In the genomic region with DNA sequence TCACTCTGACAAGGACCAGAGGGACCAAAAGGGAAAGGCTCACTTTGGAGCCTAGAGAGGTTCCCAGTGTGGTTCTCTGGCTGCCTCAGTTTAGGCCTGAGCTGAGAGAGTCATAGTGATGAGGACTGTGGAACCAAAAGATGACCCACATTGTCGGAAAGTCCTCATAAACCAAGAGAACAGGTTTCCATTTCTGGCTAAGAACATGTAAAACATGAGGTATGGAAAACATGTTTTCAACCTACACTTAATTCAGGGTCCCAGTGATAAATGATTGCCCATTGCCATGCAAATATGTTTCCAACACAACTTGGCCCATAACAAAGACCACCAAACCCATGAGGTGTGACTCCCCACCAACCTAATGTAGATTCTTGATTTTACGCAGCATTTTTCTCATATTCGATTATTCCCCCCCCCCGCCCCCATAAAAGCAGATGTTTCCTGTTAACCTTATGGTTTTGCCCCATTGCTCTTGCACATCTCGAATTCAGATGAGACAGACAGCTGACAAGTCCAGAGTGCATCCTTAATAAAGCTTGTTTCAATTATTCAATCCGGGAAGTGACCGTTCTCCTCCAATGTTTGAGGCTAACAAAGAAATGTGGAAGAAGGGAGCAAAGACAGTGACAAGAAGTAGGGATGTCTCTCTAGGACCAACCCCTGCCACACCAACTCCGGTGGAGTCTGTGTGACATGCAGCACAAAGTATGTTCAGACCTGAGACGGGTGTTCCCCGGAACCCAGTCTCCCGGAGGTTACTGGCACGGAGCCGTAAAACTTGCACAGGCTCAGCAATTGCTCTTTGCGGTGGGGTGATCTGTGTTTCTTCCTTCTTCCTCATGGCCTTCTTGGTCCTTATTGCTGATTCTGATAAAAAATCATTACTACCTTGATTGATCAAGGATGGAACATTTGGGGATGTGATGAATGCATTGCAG, we compare ENCODE assay signal across 23 mouse cellular contexts.
DNase-seq lines count a peak whose midpoint lies in the region; ATAC-seq and TF ChIP-seq lines count a peak whose summit lies in the region.
"Had no signal": no experiment of that assay in that cellular context is flagged by ENCODE, and none has a peak within 500 bp of the region (broad histone marks: within the 10 kb centered on the region; RNA-seq: fewer than 3 reads in every experiment).

No protein-coding gene starts in this region.

- H3K9me3 ChIP-seq in kidney, embryonic 15.5 days (replicated peaks): no peaks in the 10 kb centered on the region
- H3K9me3 ChIP-seq: embryonic facial prominence, embryonic 10.5 days; forebrain, embryonic 15.5 days; heart, embryonic 10.5 days; hindbrain, embryonic 10.5 days; hindbrain, embryonic 15.5 days had no signal

- 62% methylated on average over 14 of the region's 14 CpGs for WGBS in kidney, embryonic 15.5 days

- TF ChIP-seq CTCF in embryonic fibroblast, embryonic 13.5 days (IDR thresholded peaks at IDR 0.05; ENCODE audit: borderline replicate concordance, insufficient read depth, low read length): no peak

- TF ChIP-seq POLR2A in embryonic fibroblast, embryonic 13.5 days (IDR thresholded peaks at IDR 0.05; ENCODE audit: low read depth, low read length): no peak

- no peaks in the 10 kb centered on the region for H3K27me3 ChIP-seq in kidney, embryonic 15.5 days
- H3K27me3 ChIP-seq: forebrain, embryonic 15.5 days; hindbrain, embryonic 15.5 days had no signal

- H3K9ac ChIP-seq in kidney, embryonic 15.5 days: no peak overlapping the region
- H3K9ac ChIP-seq: forebrain, embryonic 15.5 days; hindbrain, embryonic 15.5 days had no signal

- DNase-seq in kidney, postnatal 25 days: no peak
- peak; percentile 30 for DNase-seq in urinary bladder, postnatal 14 days (ENCODE audit: low spot score)
- DNase-seq in urinary bladder, adult 2 months (ENCODE audit: low spot score): no peak
- DNase-seq in ovary, postnatal 10 days (ENCODE audit: low spot score): no peak
- DNase-seq in kidney, adult 8-10 months: no peak
- DNase-seq: adrenal gland, adult 2 months; adrenal gland, postnatal 25 days; cerebellum, adult 2 months; cerebellum, postnatal 10 days; gastrocnemius, postnatal 36 days; heart, adult 18-20 months; heart, postnatal 10 days had no signal

- H3K36me3 ChIP-seq in kidney, embryonic 15.5 days: no peaks in the 10 kb centered on the region
- H3K36me3 ChIP-seq: embryonic facial prominence, embryonic 10.5 days; forebrain, embryonic 15.5 days; heart, embryonic 10.5 days; hindbrain, embryonic 10.5 days; hindbrain, embryonic 15.5 days had no signal

- H3K27ac ChIP-seq in kidney, embryonic 15.5 days: peak overlapping the region; percentile 62
- peak overlapping the region; percentile 9 for H3K27ac ChIP-seq in embryonic fibroblast, embryonic 13.5 days (ENCODE audit: insufficient read depth, low read length)
- H3K27ac ChIP-seq: embryonic facial prominence, embryonic 10.5 days; forebrain, embryonic 15.5 days; heart, embryonic 10.5 days; hindbrain, embryonic 10.5 days; hindbrain, embryonic 15.5 days had no signal

- ATAC-seq in kidney, embryonic 15.5 days (replicated peaks; ENCODE audit: low FRiP score): no peak
- ATAC-seq in erythroid progenitor cell, adult 5-6 weeks (replicated peaks; ENCODE audit: low FRiP score, poor library complexity, severe bottlenecking): no peak
- ATAC-seq: CD4-positive, CD25-positive, alpha-beta regulatory T cell, adult 4 months; forebrain, embryonic 15.5 days; inflammation-experienced regulatory T-cells, adult 6 months had no signal

- peaks cover 32% of the 10 kb centered on the region for H3K4me1 ChIP-seq in kidney, embryonic 15.5 days
- peaks cover 8% of the 10 kb centered on the region; the same call in 1 of the 2 replicates for H3K4me1 ChIP-seq in embryonic fibroblast, embryonic 13.5 days (ENCODE audit: control insufficient read depth, insufficient read depth, low read length)
- H3K4me1 ChIP-seq: forebrain, embryonic 15.5 days; hindbrain, embryonic 15.5 days had no signal

- H3K4me3 ChIP-seq in kidney, embryonic 15.5 days (replicated peaks): no peak overlapping the region
- H3K4me3 ChIP-seq in embryonic fibroblast, embryonic 13.5 days (ENCODE audit: insufficient read depth, low read length): no peak overlapping the region
- H3K4me3 ChIP-seq: embryonic facial prominence, embryonic 10.5 days; erythroblast, embryonic 14.5 days; forebrain, embryonic 15.5 days; heart, embryonic 10.5 days; hindbrain, embryonic 10.5 days; hindbrain, embryonic 15.5 days had no signal

- no peak overlapping the region for H3K4me2 ChIP-seq in kidney, embryonic 15.5 days
- H3K4me2 ChIP-seq: forebrain, embryonic 15.5 days; hindbrain, embryonic 15.5 days had no signal
